Mouse (Mus musculus) liver, embryonic 15.5 days (tissue): ENCODE data around the gene Epsti1. TPM values are rescaled to one million over a fixed set of nuclear protein-coding genes. Genes with fewer than 3 reads are reported as not detected.

Source experiments
- polyA plus RNA-seq: library from polyadenylated mRNA; unstranded; fragments of >200 nt; fragmentation: Nextera tagmentation; extraction: Ambion mirVana; gene quantifications from 2 replicates; pipeline ENCODE4 v1.2.1, GENCODE M21; 2015

Gene Epsti1
- polyA plus RNA-seq, 1 experiment from 2014 or later = 2.0 TPM

Other genes with a start within 250 kb of the Epsti1 start
- 35.4 and 41.6 TPM in 2 replicates for gene Dnajc15, start 29.1 kb upstream of the Epsti1 start, polyA plus RNA-seq
- not detected in 2 replicates for gene Fam216b, start 184.8 kb downstream of the Epsti1 start, polyA plus RNA-seq